Mouse (Mus musculus): ENCODE measurements around the gene B9d1. TPM values are rescaled to one million over a fixed set of nuclear protein-coding genes. Genes with fewer than 3 reads are reported as not detected.

Gene B9d1
- polyA plus RNA-seq (2017; shearing (Covaris generic)): 3.4 TPM

GRCm38 (mm10) chr11:61504713-61505257 is at the start of gene B9d1:
B9d1 (plus strand) TSS chr11:61505144.

GRCm38 (mm10) chr11:61484613-61485540 is 20.1 kb upstream of the B9d1 start, which contains the start of gene Mfap4:
Mfap4 (plus strand) TSS chr11:61485431.

GRCm38 (mm10) chr11:61494129-61494997 is 10.6 kb upstream of the B9d1 start, which contains the start of gene Mapk7:
Mapk7 (minus strand) TSS chr11:61494406.

Other genes starting within 250 kb of the B9d1 start
- gene Aldh3a2, start 237.7 kb upstream of the B9d1 start, polyA plus RNA-seq (2017; shearing (Covaris generic)): 53.2 TPM
- not detected for gene Slc47a2, start 162.3 kb upstream of the B9d1 start, polyA plus RNA-seq (2017; shearing (Covaris generic))
- not detected for gene Slc47a1, start 126.8 kb upstream of the B9d1 start, polyA plus RNA-seq (2017; shearing (Covaris generic))
- gene Rnf112, start 51.0 kb upstream of the B9d1 start, polyA plus RNA-seq (2017; shearing (Covaris generic)): not detected
- gene Mfap4, start 19.7 kb upstream of the B9d1 start, polyA plus RNA-seq (2017; shearing (Covaris generic)): not detected
- 30.8 TPM for gene Mapk7, start 10.7 kb upstream of the B9d1 start, polyA plus RNA-seq (2017; shearing (Covaris generic))
- 0.96 TPM for gene Epn2, start 74.5 kb downstream of the B9d1 start, polyA plus RNA-seq (2017; shearing (Covaris generic))
- gene Grap, start 148.1 kb downstream of the B9d1 start, polyA plus RNA-seq (2017; shearing (Covaris generic)): 394 TPM
- 1.5 TPM for gene Fam83g, start 178.9 kb downstream of the B9d1 start, polyA plus RNA-seq (2017; shearing (Covaris generic))
- 0.24 TPM for gene Slc5a10, start 215.7 kb downstream of the B9d1 start, polyA plus RNA-seq (2017; shearing (Covaris generic))